Mouse (Mus musculus) C2C12 (cell line): ENCODE measurements around the gene Shb.

Experiments used
- CTCF ChIP-seq: IDR thresholded peaks from one replicate; pipeline ENCODE4 v1.5.1; 2011; ENCODE audit not compliant: control insufficient read depth, insufficient read depth, insufficient read length
- FOSL1 ChIP-seq: IDR thresholded peaks from one replicate; pipeline ENCODE4 v1.8.0; 2011; ENCODE audit warnings: mild to moderate bottlenecking, low read length; ENCODE audit not compliant: poor library complexity, insufficient read depth, severe bottlenecking

GRCm38 (mm10) chr4:45520375-45520774, 11.9 kb downstream of the Shb start:
- no peak for TF ChIP-seq CTCF
- no peak for TF ChIP-seq FOSL1
